Mouse (Mus musculus): ENCODE data around the gene Rnf126. TPM values are rescaled to one million over a fixed set of nuclear protein-coding genes. Genes with fewer than 3 reads are reported as not detected.

Rnf126 gene
- polyA plus RNA-seq, 1 experiment: 35.3 TPM

DNA sequence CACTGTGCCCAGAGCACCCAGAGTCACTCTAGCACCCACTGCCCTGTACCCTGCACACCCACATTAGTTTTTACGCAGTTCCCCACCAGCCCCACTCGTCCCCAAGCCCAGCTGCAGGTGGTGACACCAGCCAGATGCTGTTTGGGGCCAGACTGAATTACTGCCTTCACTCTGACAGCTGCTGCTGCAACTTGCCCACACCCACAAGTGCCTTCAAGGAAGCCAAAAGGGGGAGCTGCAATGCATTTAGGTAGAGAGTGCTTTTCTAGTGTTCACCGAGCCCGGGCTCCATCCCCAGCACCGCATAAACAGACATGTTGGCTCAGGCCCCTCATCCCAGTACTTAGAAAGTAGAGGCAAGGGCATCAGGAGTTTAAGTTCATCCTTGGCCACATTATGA, 15.2 kb upstream of the Rnf126 start:
- peaks cover 5% of the 10 kb centered on the region; the same call in 1 of the 2 replicates for H3K9me3 ChIP-seq (ENCODE audit: control insufficient read depth, low read length)
- H3K36me3 ChIP-seq (ENCODE audit: control insufficient read depth): no peaks in the 10 kb centered on the region
- H3K27me3 ChIP-seq (ENCODE audit: control insufficient read depth): peaks cover 50% of the 10 kb centered on the region
- no peak overlapping the region for H3K4me3 ChIP-seq (replicated peaks)
- H3K4me1 ChIP-seq (ENCODE audit: control insufficient read depth): peaks cover 27% of the 10 kb centered on the region
- TF ChIP-seq GATA1 (IDR thresholded peaks at IDR 0.05; ENCODE audit: low read length) (no peak), TAL1 (IDR thresholded peaks at IDR 0.05; ENCODE audit: low read length) (no peak)

DNA sequence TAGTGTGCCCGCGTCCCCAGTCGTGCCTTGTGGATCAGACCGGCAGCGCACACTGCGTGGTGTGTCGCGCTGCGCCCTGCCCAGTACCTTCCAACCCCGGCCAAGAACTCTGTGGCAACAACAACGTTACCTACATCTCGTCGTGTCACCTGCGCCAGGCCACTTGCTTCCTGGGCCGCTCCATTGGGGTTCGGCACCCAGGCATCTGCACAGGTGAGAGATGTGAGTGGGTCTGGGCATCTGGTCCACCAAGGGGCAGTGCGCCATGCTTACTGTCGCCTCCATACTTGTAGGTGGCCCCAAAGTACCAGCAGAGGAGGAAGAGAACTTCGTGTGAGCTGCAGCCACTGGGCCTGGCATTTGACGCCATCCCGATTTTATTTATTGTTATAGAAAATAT, 14.4 kb upstream of the Rnf126 start:
- TF ChIP-seq TAL1 (IDR thresholded peaks at IDR 0.05; ENCODE audit: low read length) (no peak), GATA1 (IDR thresholded peaks at IDR 0.05; ENCODE audit: low read length) (no peak)
- Histone ChIP-seq H3K4me1 (ENCODE audit: control insufficient read depth) (peaks cover 27% of the 10 kb centered on the region), H3K4me3 (replicated peaks) (peak overlapping the region; percentile 54), H3K36me3 (ENCODE audit: control insufficient read depth) (no peaks in the 10 kb centered on the region), H3K27me3 (ENCODE audit: control insufficient read depth) (peaks cover 58% of the 10 kb centered on the region), H3K9me3 (ENCODE audit: control insufficient read depth, low read length) (peaks cover 5% of the 10 kb centered on the region; the same call in 1 of the 2 replicates)

DNA sequence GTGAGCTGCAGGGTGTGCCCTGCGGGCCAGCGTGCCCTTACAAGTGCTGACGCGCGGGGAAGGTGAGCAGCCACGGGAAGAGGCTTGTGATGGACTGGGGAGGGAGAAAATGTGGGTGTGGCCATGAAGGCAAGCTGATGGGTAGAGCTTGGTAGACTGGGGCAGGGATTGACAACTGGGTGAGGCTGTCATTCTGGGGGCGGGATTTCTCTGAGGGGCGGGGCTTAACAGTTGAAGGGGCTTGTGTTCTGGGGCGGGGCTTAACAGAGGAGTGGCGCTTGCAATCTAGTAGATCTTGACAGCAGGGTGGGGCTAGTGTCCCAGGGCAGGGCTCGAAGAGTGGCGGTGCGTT, 13.9 kb upstream of the Rnf126 start:
- Histone ChIP-seq H3K4me1 (ENCODE audit: control insufficient read depth) (peaks cover 27% of the 10 kb centered on the region), H3K27me3 (ENCODE audit: control insufficient read depth) (peaks cover 60% of the 10 kb centered on the region), H3K4me3 (replicated peaks) (peak overlapping the region; percentile 54), H3K9me3 (ENCODE audit: control insufficient read depth, low read length) (peaks cover 5% of the 10 kb centered on the region; the same call in 1 of the 2 replicates), H3K36me3 (ENCODE audit: control insufficient read depth) (no peaks in the 10 kb centered on the region)
- TF ChIP-seq TAL1 (IDR thresholded peaks at IDR 0.05; ENCODE audit: low read length) (no peak), GATA1 (IDR thresholded peaks at IDR 0.05; ENCODE audit: low read length) (no peak)

DNA sequence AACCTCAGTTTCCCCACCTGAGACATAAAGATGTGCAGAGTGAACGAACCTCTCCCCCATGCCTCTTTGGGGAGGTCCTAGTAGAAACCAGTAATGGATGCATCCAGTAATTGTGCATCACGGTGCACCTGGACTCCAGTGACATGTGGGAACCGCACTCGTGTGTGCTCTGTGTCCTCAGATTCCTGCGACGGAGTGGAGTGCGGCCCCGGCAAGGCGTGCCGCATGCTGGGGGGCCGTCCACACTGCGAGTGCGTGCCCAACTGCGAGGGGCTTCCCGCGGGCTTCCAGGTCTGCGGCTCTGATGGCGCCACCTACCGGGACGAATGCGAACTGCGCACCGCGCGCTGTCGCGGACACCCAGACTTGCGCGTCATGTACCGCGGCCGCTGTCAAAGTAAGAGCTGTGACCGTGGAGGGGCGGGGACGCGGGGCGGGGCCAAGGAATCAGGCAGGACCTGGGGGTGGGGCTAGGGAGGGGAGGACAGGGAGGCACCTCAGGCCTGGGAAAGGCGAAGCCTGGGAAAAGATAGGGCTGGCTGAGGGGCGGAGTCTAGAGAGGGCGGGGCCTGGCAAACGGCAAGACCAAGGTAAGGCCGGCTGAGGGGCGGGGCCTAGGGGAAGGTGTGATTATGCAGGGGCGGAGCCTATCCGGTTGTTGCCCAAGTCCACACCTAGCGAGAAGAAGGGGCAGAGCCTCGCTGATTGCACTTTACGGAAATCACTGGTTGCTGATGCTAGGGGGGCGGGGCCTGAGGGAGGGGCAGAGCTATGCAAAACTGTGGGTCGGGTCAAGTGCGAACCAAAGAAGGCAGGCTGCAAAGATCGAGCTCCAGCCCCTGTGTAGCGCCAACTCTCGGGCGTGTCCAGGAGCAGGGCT, 13.3 kb upstream of the Rnf126 start:
- Histone ChIP-seq H3K4me3 (replicated peaks) (peak overlapping the region; percentile 54), H3K36me3 (ENCODE audit: control insufficient read depth) (no peaks in the 10 kb centered on the region), H3K4me1 (ENCODE audit: control insufficient read depth) (peaks cover 27% of the 10 kb centered on the region), H3K27me3 (ENCODE audit: control insufficient read depth) (peaks cover 60% of the 10 kb centered on the region), H3K9me3 (ENCODE audit: control insufficient read depth, low read length) (peaks cover 10% of the 10 kb centered on the region)
- TF ChIP-seq GATA1 (IDR thresholded peaks at IDR 0.05; ENCODE audit: low read length): no peak
- TF ChIP-seq TAL1 (IDR thresholded peaks at IDR 0.05; ENCODE audit: low read length): no peak

DNA sequence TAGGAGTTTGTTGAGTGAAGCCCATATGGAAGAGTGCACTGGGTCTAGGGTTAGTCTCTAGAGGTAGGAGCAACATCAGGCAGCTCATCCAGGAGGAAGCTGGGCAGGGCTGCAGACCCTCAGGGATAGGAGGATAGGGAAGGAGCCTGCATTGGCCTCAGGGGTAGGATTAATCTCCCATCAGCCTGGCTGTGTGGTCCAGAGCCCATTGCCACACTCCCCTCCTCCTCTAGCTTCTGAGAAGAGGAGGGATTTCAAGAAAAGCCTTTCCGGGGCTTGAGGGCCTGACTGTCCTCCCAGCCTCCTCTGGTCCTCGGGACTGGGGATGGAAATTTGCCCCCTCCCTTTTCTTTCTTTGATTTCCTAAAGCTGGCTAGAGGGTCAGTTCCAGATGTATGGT, 12.4 kb upstream of the Rnf126 start:
- H3K4me3 ChIP-seq (replicated peaks): no peak overlapping the region
- H3K36me3 ChIP-seq (ENCODE audit: control insufficient read depth): no peaks in the 10 kb centered on the region
- TF ChIP-seq TAL1 (IDR thresholded peaks at IDR 0.05; ENCODE audit: low read length) (no peak), GATA1 (IDR thresholded peaks at IDR 0.05; ENCODE audit: low read length) (no peak)
- peaks cover 14% of the 10 kb centered on the region for H3K9me3 ChIP-seq (ENCODE audit: control insufficient read depth, low read length)
- peaks cover 54% of the 10 kb centered on the region for H3K27me3 ChIP-seq (ENCODE audit: control insufficient read depth)
- H3K4me1 ChIP-seq (ENCODE audit: control insufficient read depth): peaks cover 27% of the 10 kb centered on the region

DNA sequence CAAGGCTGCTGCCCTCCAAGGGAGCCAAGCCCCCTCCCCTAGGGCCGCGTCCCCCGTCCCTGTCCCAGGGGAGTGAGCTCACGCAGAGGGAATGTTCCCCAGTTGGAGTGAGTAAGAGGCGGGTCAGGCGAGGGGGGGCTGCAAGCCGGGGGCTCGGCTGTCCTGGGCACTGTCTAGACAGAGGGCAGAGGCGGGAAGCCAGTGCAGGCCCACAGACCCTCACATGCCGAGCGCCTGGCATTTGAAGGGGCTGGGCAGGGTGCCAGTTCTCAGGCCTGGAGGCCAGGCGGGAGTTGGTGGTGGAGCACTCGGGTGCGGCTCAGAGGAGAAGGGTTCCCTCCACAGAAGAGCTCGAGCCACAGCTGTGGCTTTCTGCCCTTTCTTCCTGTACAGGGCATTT, 11.3 kb upstream of the Rnf126 start:
- Histone ChIP-seq H3K27me3 (ENCODE audit: control insufficient read depth) (peaks cover 53% of the 10 kb centered on the region), H3K9me3 (ENCODE audit: control insufficient read depth, low read length) (peaks cover 14% of the 10 kb centered on the region)
- TF ChIP-seq TAL1 (IDR thresholded peaks at IDR 0.05; ENCODE audit: low read length): no peak
- TF ChIP-seq GATA1 (IDR thresholded peaks at IDR 0.05; ENCODE audit: low read length): no peak

DNA sequence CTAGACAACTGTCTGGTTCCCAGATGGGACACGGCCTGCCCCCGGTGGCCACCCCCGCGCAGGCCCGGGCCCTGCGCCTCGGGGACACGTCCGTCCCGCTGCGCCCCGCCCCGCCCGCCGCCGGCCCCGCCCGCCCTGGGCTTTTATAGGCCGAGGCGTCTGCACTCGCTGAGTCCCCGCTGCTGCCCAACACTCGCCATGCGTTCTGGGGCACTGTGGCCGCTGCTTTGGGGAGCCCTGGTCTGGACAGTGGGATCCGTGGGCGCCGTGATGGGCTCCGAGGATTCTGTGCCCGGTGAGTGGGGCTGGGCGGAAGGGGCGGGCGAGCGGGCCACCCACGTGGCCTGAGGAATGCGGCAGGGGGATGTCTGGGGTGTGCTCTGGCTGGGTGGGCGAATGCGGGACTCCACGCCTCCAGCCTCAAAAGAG, 10.4 kb upstream of the Rnf126 start, which contains the start of gene Fstl3:
TSS of gene Fstl3 (plus strand) at position 170 of the 429 bp plus-strand sequence.
- peaks cover 56% of the 10 kb centered on the region for H3K27me3 ChIP-seq (ENCODE audit: control insufficient read depth)
- peaks cover 20% of the 10 kb centered on the region for H3K9me3 ChIP-seq (ENCODE audit: control insufficient read depth, low read length)
- no peak within 1 kb of the TSS for H3K4me3 ChIP-seq (replicated peaks)
- TF ChIP-seq GATA1 (IDR thresholded peaks at IDR 0.05; ENCODE audit: low read length) (no peak), TAL1 (IDR thresholded peaks at IDR 0.05; ENCODE audit: low read length) (no peak)
- no peaks in the 10 kb centered on the region for H3K36me3 ChIP-seq (ENCODE audit: control insufficient read depth)
- H3K4me1 ChIP-seq (ENCODE audit: control insufficient read depth): peaks cover 27% of the 10 kb centered on the region

More for the DNA sequence above, 11.3 kb upstream of the Rnf126 start:
- H3K36me3 ChIP-seq (ENCODE audit: control insufficient read depth): no peaks in the 10 kb centered on the region
- no peak overlapping the region for H3K4me3 ChIP-seq (replicated peaks)
- peaks cover 27% of the 10 kb centered on the region for H3K4me1 ChIP-seq (ENCODE audit: control insufficient read depth)

DNA sequence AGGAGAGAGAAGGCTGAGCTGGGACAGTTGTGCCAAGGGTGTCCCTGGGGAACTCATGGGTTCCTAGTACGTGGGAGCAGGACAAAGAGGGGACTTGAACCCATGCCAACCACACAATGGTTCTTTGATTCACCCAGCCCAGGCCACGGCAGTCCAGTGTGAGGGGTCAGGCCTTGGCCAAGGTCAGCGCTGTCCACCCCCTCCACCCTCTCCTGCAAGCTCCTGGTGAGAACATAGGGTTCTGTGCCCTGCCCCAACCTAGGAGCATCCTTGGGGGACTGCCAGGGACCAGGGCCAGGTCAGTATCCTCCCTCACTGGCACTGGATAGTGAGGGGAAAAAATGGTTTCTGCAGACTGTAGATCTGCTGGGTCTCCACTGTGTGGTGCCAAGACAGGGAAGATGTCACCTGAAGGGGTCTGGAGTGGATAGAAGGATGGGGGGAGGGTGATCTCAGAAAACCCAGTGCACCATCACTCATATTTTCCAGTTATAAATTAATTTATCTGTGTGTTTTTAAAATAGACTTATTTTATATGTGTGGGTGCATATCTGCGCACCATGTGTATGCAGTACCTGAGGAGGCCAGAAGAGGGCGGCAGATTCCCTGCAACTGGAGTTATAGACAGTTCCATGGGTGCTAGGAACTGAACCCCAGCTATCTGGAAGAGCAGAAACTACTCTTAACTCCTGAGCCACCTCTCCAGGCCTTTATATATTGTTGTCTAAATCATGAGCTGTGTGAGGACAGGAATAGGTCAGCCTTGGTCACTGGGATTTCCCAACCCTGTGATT, 7.9 kb upstream of the Rnf126 start:
- Histone ChIP-seq H3K36me3 (ENCODE audit: control insufficient read depth) (no peaks in the 10 kb centered on the region), H3K4me1 (ENCODE audit: control insufficient read depth) (peaks cover 5% of the 10 kb centered on the region), H3K27me3 (ENCODE audit: control insufficient read depth) (peaks cover 47% of the 10 kb centered on the region), H3K9me3 (ENCODE audit: control insufficient read depth, low read length) (peaks cover 17% of the 10 kb centered on the region), H3K4me3 (replicated peaks) (no peak overlapping the region)
- TF ChIP-seq TAL1 (IDR thresholded peaks at IDR 0.05; ENCODE audit: low read length) (no peak), GATA1 (IDR thresholded peaks at IDR 0.05; ENCODE audit: low read length) (no peak)

DNA sequence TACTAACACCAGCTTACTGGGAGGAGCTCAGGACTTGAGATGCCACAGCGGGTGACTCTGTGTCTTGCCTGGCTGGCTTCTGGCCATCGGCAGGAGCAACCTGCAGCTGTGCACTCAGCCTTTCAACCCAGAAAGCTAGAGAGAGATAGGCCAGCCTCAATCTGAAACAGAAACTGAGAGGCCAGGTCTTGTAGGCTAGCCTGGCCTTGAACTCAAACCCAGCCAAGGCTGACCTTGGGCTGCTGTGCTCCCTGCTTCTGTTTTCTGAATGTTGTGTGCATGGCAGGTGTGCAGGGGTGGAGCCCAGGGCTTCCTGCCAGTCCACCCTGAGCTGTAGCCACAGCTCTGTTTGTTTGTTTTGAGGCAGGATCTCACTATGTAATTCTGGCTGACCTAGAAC, 6.5 kb upstream of the Rnf126 start:
- H3K4me3 ChIP-seq (replicated peaks): no peak overlapping the region
- peaks cover 7% of the 10 kb centered on the region for H3K4me1 ChIP-seq (ENCODE audit: control insufficient read depth)
- peaks cover 17% of the 10 kb centered on the region for H3K9me3 ChIP-seq (ENCODE audit: control insufficient read depth, low read length)
- no peak for TF ChIP-seq TAL1 (IDR thresholded peaks at IDR 0.05; ENCODE audit: low read length)
- TF ChIP-seq GATA1 (IDR thresholded peaks at IDR 0.05; ENCODE audit: low read length): no peak
- peaks cover 32% of the 10 kb centered on the region for H3K27me3 ChIP-seq (ENCODE audit: control insufficient read depth)
- no peaks in the 10 kb centered on the region for H3K36me3 ChIP-seq (ENCODE audit: control insufficient read depth)

All from erythroblast, embryonic 14.5 days (primary cell).